Mouse (Mus musculus) thymus, postnatal 36 days (tissue): ENCODE measurements around the gene Barx2.
"Not testable (repeated sequence)": the region's sequence is repeated elsewhere in the genome, so short reads cannot be mapped to it uniquely, and the experiment has no call there.

ENCODE experiments used
- DNase-seq, 2 experiments: peaks; one replicate each; pipeline ENCODE4 v3.0.0; 2022; ENCODE audit warnings: mixed read lengths in 2 of 2

Barx2 gene

DNA sequence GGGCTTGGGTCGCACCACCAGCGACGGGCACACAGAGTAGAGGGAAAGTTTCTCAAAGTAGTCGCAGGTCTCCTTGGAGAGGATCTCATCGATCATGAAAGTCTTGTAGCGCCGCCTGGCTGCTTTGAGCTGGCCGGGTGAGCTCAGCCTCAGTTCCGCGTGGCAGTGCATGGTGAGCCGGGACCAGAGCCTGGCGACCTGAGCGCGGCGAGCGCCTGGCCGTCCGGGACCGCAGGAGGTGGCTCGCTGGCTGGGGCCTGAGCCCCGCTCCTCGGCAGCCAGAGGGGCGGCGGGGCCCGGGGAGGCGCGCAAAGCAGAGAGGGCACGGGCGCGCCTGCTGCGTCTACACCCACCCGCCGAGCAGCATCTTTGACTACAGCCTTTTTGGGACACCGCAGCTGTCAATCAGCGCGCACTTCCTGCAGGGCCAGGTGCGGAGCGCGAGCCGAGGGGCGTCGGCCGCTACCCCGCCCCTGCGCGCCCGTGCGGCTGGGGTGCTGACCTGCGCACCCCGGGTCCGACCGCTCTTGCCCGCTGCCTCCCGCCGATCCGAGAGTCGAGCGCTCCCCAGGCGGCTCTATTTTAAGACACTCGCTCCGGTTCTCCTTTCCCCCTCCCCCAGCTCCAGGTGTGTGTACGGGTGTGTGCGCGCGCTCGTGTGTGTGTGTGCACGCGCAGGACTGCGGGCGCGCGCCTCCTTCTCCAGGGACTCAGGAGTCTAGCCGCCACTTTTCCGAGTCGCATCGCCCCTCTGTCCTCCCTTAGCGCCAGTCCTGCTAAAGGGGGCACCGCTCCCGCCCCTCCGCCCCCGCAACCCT lies at the start of gene Barx2:
Barx2 (minus strand) TSS at position 542 of the 818 bp plus-strand sequence.
- peak; percentile 43 to 64 for DNase-seq

DNA sequence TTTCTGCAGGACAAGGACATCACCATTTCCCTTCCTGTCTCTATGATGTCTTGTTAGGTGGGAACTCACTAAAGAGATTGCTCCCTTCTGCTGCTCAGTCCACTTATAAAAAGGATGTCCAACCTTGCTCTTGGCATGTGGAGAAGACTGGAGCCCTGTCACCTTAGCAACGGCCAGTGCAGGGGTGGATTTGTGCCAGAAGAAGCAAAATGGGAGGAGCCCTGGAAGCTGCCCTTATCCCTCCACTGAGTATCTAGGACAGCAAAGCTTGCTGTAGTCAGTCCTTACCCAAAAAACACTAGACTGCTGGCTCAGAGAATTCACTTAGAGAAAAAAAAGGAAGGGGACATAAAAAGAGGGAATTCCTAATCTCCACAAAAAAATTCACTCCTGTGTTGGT lies 49.0 kb upstream of the Barx2 start:
- no peak for DNase-seq

GRCm38 (mm10) chr9:31960488-31960887 lies 47.2 kb upstream of the Barx2 start:
- DNase-seq, result no peak

DNA sequence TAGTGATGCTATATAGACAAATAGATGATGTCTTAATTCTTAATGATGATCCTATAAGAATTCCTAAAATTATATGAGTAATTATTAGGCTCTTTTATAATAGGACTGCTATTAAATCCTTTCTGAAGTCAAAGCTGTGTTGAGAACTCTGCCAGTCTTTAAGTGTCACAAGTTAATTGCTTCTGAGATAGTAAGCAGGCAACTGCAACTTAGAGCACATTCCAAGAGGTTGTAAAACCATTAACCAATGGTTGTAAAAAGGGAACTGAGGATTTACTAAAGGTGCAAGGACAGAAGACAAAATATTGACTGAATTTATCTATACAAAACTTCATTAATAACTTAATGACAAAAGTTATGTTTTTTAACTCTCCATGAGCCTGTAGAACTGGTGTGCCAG lies 44.9 kb upstream of the Barx2 start:
- DNase-seq, result no peak

GRCm38 (mm10) chr9:31950506-31950905 lies 37.2 kb upstream of the Barx2 start:
- DNase-seq, result no peak

DNA sequence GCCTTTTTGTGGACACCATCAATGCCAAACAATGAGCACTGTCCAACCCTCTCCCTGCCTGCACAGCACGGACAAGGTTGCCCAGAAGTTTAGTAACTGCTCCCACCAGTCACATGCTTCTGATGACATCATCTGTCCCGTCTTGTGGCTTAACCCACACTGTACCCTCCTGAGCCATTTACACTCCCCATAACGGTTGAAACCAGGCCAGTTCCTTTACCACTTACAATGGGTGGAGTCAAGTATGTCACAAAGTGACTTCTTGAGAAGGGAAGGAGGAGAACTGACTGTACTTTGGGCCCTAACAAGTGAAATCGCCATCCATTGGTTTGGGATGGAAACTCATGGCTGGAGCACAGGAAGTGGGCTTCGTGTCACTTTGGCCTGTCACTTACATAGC lies 35.8 kb upstream of the Barx2 start:
- no peak for DNase-seq

DNA sequence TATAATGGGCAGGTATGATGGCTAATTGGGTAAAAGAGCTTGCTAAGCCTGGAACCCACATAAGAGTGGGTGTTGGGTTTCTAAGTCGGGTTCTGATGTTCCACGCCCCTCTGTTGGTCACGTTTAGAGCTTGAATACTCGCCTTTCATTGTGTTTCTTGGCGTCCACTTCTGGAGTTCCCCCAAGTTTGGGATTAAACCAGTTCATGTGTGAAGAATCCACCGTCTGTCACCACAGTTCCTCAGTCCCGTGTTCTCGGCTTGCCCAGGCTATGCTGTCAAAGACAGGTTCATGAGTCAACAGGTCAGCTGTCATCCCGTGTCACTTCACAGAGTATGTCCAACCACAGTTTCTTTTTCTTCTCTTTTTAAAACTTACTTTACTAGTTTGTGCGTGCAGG lies 33.8 kb upstream of the Barx2 start:
- DNase-seq, result no peak

DNA sequence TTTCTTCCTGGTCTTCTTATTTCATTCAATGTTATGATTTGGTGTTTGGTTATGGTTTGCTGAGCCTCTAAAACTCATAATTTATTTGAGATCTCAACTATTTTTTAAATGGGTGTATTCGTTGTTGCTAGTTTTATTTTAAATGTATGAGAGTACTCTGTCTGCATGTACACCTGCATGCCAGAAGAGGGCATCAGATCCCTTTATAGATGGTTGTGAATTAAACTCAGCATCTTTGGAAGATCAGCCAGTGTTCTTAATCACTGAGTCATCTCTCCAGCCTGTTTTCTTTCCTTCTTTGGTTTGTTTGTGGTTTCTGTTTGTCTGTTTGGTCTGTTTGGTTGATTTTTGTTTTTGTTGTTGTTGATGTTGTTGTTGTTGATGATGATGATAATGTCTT lies 29.1 kb upstream of the Barx2 start:
- no peak for DNase-seq

- DNase-seq, result not testable (repeated sequence)
Measured at GRCm38 (mm10) chr9:31936486-31936885, 23.2 kb upstream of the Barx2 start.

- no peak for DNase-seq
Measured at GRCm38 (mm10) chr9:31931691-31932090, 18.4 kb upstream of the Barx2 start.

DNA sequence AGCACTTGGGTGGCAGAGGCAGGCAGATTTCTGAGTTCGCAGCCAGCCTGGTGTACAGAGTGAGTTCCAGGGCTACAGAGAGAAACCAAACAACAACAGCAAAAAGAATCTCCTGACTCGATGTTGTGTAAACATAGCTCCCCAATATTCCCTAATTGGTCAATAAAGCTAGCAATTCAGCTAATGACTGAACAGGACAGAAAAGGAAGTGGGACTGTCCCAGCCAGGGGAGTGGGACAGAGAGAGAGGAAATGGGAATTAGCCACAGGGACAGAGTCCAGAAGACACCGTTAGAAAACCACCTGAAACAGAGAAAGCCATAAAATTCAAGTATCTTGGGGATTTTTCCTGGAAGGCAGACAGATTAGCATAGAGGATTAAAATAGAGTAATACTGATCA lies 18.0 kb upstream of the Barx2 start:
- DNase-seq, result no peak

DNA sequence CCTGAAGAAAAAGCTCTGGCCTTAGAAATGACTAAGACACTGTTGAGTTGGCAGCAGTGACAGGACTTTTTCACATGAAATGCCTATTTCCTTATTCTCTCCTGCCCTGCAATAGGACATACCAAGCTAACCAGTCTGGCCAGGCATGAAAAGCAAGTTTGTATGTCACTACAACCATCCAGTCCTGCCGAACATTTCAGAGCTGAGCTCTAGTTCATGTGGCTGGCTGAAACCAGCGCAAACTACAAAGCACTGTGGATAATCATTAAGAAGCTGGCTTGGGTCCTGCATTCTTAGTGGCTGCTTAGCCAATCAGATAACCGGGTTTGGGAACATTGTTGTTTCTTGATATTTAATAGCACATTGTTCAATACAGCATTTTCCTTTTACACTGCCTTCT lies 13.5 kb upstream of the Barx2 start:
- DNase-seq, result no peak

DNA sequence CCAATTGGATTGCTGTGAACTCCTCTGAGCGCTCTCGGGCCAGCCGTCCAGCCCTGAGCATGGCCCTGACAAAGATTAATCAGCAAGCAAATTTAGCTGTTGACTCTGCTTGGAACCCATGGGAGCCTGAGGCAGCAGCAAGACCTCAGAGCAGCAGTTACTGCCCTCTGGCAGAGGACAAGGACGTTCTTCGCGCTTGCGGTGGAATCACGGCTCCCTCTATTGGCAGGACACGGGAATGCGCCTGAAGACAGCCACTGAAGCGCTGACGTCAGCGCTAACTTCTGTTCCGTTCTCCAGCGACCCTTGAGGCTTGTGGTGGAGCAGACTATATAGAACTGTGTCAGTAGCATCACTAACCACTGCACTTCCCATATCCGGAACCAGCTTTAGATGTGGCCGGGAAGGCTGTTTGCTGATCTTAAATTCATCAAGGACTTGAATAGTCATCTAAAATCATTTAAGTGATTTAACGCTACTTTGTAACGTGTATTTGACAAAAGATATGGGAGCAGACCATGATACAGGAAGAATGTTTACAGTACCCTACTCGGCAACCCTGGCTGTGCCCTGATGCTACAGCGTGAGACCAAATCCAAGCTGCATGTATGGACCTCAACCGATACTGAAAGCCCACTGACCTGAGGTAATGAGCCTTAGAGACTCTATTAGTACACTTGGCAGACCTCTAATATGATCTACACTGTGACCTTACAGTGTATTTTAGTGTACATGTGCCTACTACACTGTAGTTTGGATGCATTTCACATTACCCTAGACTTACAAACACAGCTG lies 12.8 kb upstream of the Barx2 start:
- DNase-seq, result peak; percentile 78 to 83

- no peak for DNase-seq
Measured at GRCm38 (mm10) chr9:31923529-31923928, 10.3 kb upstream of the Barx2 start.

GRCm38 (mm10) chr9:31919802-31920201 lies 6.5 kb upstream of the Barx2 start:
- DNase-seq, result no peak

DNA sequence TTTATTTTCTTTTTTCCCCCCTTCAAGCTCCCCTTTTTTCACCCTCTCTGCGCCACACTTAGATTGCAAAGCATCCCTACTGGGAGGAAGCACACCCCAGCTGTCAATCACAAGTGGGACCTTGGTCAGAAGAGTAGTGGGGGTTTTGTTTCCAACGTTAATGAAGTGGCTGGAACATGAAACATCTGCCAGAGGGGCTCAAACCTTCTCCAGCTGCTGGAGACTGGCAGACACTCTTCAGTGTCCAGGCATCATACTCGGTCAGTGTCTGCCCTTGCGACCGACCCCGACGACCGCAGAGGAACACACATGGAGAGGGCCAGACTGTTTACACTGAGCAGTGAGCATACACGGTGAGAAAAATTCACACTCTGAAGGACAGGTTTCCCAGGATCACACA lies 3.2 kb upstream of the Barx2 start:
- DNase-seq, result no peak

DNA sequence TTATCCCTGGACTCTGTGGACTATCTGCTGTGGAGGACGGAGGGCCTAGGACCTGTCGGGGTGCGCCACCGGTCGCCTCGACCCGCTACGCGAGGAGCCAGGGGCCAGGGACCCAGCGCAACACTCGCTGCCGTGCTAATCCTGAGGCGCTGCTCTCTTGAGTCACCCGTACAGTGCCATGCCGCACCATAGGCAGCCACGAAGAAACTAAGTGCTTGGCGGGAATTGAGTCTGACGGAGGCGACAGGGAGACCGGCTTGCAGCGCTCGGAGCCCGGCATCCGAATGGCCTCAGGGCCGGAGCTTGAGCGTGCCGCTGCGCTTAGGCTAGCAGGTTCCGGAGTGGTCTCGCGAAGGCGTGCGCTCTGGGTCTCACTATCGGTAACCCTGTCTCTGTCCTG lies 1.6 kb upstream of the Barx2 start:
- no peak for DNase-seq

DNA sequence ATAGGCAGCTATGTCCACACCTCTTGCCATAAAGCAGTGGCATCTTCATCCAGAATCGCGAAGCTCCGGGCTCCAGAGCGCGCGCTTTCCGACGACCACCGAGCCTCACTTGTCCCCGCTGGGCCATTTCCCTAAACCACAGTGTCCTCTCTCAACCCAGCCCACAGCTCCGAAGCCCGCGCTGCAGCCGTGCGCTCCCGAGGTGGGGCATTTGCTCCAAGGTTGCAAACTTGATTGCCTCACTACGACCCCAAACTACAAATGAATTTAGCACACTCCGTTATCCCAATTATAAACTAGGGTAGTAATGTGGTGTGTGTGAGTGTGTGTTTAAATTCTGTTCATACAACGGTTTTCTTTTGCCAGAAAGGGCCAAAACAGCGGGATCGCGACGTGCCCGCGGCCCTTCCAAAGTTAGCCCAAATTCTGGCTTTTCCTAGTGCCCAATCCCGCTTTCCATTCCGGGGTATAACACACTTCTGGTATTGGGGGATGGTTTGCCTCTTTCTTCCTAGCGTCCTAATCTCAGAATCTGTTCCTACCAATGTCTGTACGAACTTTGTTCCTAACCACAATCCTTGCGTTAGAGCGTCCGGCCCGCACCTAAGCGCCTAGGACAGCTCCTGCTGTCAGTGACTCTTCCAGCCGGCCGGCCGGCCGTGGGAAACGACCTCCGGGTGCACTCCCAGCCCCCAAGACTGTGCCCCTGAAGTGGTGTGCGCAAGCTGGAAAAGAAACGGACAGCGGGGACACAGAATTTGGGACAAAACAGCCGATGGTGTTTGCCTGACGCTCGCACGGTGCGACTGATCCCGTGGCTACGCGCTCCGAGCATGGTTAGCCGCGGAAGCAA lies 703 bp upstream of the Barx2 start:
- DNase-seq, result no peak

- DNase-seq, result no peak
Measured at GRCm38 (mm10) chr9:31912553-31912920, 725 bp downstream of the Barx2 start.

- DNase-seq, result no peak
Measured at GRCm38 (mm10) chr9:31910221-31910620, 3.0 kb downstream of the Barx2 start.

- DNase-seq, result no peak
Measured at GRCm38 (mm10) chr9:31901781-31902180, 11.5 kb downstream of the Barx2 start.

- DNase-seq, result no peak
Measured at GRCm38 (mm10) chr9:31894775-31895320, 18.4 kb downstream of the Barx2 start.

DNA sequence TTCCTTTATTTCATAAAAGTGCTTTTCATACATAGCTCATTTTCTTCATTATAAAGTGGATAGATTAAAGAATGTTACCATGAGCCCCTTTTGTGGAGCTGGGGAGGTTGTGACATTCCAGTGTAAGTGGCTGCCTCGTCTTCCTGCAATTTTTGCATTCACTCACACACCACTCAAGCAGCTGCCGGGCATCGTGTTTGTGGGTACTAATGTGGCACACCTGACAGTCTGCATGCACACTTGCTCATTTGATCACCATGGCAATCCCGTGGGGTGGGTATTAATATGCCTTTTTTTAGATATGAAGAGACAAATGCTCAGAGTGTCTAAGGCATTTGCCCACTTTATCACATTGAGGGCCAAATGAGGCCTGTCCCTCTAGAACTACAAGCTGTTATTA lies 24.9 kb downstream of the Barx2 start:
- no peak for DNase-seq
